Mouse (Mus musculus): ENCODE results near the gene Iffo1.
A peak's percentile ranks its signal among the peaks of the same experiment; 100 is the strongest.
"Not testable (repeated sequence)": the region's sequence is repeated elsewhere in the genome, so short reads cannot be mapped to it uniquely, and the experiment has no call there.

Gene Iffo1

DNA sequence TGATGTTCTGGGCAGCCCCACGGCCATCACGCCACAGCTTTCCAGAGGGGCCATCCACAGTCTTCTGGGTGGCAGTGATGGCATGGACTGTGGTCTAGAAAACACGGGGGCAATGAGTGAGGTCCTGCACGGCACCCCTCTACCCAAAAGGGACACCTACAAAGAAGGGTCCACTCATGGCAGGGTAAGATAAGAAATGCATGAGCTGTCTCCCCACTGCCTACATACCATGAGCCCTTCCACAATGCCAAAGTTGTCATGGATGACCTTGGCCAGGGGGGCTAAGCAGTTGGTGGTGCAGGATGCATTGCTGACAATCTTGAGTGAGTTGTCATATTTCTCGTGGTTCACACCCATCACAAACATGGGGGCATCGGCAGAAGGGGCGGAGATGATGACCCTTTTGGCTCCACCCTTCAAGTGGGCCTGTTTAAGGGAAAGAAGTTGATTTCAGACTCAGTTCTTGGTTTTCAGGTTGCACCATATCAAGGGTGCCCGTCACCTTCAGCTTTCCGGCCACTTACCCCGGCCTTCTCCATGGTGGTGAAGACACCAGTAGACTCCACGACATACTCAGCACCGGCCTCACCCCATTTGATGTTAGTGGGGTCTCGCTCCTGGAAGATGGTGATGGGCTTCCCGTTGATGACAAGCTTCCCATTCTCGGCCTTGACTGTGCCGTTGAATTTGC is 17.7 kb downstream of the Iffo1 start:
- DNase-seq: not testable (repeated sequence)

- peak; percentile 27 to 49 for DNase-seq
Observed at GRCm38 (mm10) chr6:125163801-125164657, 19.0 kb downstream of the Iffo1 start.

DNA sequence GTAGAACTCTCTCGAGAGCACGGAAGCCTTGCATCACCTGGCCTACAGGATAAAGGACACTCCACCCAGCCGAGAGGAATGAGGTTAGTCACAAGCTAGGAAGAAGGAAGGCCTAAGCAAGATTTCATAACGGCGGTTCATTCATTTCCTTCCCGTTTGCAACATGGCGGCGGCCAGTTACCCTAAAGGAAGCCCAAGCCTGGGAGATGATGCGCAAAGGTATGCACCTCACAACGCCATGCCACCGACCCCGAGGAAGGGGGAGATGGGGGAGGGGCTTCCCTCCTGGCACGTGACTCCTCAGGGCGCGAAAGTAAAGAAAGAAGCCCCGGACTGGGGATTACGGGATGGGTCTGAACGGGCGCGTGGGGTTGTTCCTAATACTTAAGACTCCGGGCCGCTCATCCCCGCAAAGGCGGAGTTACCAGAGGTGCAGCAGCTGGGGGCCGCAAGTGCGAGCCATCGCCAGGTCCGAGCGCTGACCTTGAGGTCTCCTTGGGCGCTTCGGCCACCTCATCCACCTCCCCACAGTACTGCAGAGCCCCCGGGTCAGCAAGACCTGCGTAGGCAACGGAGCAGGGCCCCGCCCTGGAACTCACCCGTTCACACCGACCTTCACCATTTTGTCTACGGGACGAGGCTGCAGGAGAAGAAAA is 19.8 kb downstream of the Iffo1 start:
- DNase-seq: peak; percentile 74 to 77

DNA sequence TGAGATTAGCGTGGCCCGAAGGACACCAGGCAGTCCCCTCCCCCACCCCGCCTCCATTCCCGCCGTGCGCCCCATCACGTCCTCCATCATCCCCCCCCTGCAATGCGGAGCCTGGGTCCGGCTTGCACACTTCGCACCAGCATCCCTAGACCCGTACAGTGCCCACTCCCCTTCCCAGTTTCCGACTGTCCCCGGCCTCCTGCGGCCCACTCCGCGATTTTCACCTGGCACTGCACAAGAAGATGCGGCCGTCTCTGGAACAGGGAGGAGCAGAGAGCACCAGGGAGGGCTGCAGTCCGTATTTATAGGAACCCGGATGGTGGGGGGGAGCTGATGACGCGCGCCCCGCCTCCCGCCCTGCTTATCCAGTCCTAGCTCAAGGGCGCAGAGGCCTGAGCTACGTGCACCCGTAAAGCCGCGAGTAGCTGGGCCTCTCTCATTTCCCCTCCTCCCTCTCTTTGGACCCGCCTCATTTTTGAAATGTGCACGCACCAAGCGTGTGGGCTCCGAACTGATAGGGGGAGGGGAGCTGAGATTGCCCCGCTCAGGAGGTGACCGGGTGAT is 20.4 kb downstream of the Iffo1 start:
- peak; percentile 98 for DNase-seq

- DNase-seq: peak; percentile 91 to 94
Observed at GRCm38 (mm10) chr6:125166051-125166751, 21.2 kb downstream of the Iffo1 start, which contains the start of gene Gapdh. Gene Gapdh, minus strand, starts transcription at chr6:125166467.

GRCm38 (mm10) chr6:125166861-125167650 is 22.0 kb downstream of the Iffo1 start:
- peak; percentile 35 for DNase-seq

GRCm38 (mm10) chr6:125168086-125168485 is 23.0 kb downstream of the Iffo1 start:
- no peak for DNase-seq

DNA sequence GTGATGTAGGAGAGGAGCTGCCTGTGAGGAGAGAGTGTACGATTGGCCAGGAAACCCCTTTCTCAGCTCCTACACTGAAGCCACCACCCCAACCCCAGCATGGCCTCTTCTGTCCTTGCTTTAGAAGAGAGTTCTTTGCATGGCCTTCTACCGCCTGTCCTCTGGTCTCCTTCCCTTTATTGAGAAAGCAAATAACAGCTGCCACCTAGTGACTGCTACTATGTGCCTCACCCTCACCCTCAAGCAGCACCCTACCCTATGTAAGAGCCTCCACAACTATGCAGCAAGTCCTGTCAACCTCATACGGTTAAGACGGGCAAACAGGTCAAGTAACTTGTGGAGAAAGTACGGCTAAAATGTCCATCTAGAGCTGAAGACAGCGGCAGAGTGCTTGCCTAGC is 25.2 kb downstream of the Iffo1 start:
- DNase-seq: peak in 1 of 2 experiments; percentile 28

DNA sequence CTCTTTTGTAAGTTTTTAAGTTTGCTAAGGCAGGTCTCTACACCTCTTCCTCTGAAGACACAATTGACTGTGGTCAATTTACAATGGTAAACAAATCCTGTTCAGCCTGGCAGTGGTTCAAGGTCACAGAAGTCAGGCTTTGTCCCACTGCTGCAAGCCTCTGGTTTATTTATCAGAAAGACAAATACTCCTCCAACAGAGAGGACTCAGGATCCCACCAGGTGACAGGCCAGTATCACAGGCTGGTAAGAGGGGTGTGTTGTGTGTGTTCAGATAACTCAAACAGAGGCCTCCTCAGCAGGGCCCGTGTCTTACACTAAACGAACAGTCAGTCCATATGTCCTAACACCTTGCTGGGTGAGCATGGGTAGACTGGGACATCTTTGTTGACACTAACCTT is 27.4 kb downstream of the Iffo1 start:
- DNase-seq: peak in 1 of 2 experiments; percentile 14

DNA sequence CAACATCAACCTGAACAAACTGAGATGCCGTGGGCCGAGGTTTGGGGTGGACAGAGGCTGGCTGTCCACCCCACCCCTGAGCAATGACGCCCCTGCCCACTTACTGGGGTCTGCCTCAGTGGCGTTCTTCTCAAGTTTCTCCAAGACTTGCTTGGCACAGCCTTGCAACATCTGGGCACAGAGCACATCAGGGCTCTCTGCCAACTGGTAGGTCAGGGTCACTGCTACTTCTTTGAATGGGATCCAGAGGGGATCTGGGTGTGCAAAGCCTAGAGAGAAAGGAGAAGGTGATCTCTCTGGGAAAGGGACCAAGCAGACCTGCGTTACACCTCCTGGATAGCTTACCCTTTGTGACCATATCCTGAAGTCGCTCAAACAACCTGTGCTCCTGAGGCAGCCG is 28.2 kb downstream of the Iffo1 start:
- DNase-seq: no peak

DNA sequence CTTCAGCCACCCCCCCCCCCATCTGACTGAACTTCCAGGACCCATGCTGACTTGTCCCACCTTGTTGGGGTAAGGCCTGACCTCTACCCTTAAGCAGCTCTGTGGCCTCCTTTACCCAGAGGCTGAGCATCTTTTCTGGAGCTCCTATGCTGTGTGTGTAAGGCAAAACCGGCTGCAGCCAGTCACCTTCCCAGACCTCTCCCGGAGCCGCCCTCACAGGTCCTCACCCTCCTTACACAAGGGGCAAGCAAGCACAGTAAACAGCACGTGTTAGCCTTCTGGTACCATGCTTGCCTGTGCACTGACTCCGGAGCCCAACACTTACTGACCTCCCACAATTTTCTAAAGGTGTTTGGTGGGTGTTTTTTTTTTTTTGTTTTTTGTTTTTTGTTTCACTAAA is 30.4 kb downstream of the Iffo1 start:
- no peak for DNase-seq

DNA sequence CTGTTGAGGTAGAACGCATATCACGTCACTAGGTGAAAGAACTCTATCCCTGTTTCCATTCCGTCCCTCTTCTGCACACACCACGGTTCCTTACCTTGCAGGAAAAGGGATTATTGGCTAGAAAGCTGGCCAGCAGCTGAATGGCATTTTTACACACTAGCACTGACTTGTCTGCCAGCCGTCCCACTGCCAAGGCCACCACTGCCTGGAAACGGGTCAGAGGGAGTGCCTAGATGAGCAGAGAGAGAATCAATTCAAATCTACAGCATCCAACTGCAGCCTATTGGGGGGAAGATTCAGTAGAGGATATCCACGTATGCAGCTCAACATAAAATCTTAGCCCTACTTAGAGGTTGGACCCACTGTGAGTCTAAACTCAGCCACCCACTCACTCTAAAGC is 34.6 kb downstream of the Iffo1 start:
- DNase-seq: no peak

- no peak for DNase-seq
Observed at GRCm38 (mm10) chr6:125182133-125182532, 37.1 kb downstream of the Iffo1 start.

- no peak for DNase-seq
Observed at GRCm38 (mm10) chr6:125186203-125186602, 41.2 kb downstream of the Iffo1 start.

DNA sequence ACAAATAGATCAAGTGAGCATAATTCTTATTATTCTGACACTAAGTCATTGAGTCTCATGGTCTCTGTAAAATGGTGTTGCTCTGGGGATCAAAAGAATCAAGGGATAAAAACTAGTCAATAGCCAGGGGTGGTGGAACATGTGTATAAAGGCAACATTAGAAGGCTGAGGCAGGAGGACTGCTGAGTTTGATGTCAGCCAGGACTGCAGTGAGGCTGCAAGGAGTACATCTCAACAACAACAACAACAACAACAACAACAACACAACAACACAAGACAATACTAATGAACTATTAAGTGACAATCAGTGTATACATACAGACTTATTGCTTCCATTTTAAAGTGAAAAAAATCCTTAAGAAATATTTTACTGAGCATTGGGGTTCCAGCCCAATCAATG is 45.8 kb downstream of the Iffo1 start:
- no peak for DNase-seq

GRCm38 (mm10) chr6:125191332-125192015 is 46.4 kb downstream of the Iffo1 start, which contains the start of the genes Ncapd2 and Mrpl51:
Gene Ncapd2, minus strand, starts transcription at chr6:125191701.
Gene Mrpl51, plus strand, starts transcription at chr6:125191801.
- peak; percentile 96 to 97 for DNase-seq

- DNase-seq: peak; percentile 92 to 95
Observed at GRCm38 (mm10) chr6:125192016-125192714, 47.1 kb downstream of the Iffo1 start.

- no peak for DNase-seq
Observed at GRCm38 (mm10) chr6:125192841-125193240, 47.8 kb downstream of the Iffo1 start.

- DNase-seq: no peak
Observed at GRCm38 (mm10) chr6:125193390-125193789, 48.3 kb downstream of the Iffo1 start.

DNA sequence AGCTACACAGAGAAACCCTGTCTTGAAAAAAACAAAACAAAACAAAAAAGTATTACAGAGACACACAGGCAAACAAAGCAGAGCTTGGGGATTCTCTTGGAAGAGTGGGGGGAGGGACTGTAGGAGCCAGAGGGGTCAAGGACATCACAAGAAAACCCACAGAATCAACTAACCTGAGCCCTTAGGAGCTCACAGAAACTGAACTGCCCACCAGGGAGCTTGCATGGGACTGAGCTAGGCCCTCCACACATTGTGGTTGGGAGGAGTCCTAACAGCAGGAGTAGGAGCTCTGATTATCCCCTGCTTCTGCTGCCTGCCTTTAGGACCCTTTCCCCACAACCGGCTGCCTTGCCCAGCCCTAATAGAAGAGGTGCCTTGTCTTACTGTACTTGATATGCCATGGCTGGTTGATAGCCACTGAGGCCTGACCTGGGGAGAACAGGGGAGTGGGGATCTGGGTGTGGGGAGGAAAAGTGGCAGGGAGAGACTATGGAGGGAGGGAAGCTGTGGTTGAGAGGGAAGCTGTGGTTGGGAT is 50.6 kb downstream of the Iffo1 start:
- no peak for DNase-seq
